Mouse (Mus musculus) lung, adult 2 months (tissue): ENCODE measurements around the gene Gpr65.

Experiments used
- CTCF ChIP-seq: fragments of 200-500 bp; IDR thresholded peaks from 2 replicates; pipeline ENCODE4 v1.5.1; 2011; ENCODE audit warnings: mild to moderate bottlenecking, low read length, control low read depth; ENCODE audit not compliant: insufficient read depth
- POLR2A ChIP-seq: fragments of 200-500 bp; IDR thresholded peaks from 2 replicates; pipeline ENCODE4 v1.6.1; 2011; ENCODE audit warnings: low read depth, mild to moderate bottlenecking, control low read depth, low read length, borderline replicate concordance; ENCODE audit errors: extremely low read depth

GRCm38 (mm10) chr12:98290475-98290874, 22.0 kb downstream of the Gpr65 start:
- TF ChIP-seq POLR2A: no peak
- TF ChIP-seq CTCF: no peak
